Mouse (Mus musculus) E14TG2a.4 (cell line): Measurements from ENCODE around the gene Utrn.

Experiments used
- H3K27me3 ChIP-seq: 2 replicates; pipeline ENCODE4 v1.6.1; 2014; ENCODE audit warnings: low read length, control low read depth; ENCODE audit not compliant: insufficient read depth
- H3K36me3 ChIP-seq: 2 replicates; pipeline ENCODE4 v1.6.1; 2014; ENCODE audit warnings: low read length, control low read depth; ENCODE audit not compliant: insufficient read depth
- H3K4me1 ChIP-seq: replicated peaks from 2 replicates; pipeline ENCODE4 v1.6.1; 2014; ENCODE audit warnings: low read depth, low read length, control low read depth
- H3K4me3 ChIP-seq: replicated peaks from 2 replicates; pipeline ENCODE4 v1.5.1; 2014; ENCODE audit warnings: mild to moderate bottlenecking, low read length
- H3K9me3 ChIP-seq: 2 replicates; pipeline ENCODE4 v1.6.1; 2014; ENCODE audit warnings: low read length, control low read depth
- CTCF ChIP-seq: conservative IDR thresholded peaks from 2 replicates; pipeline ENCODE4 v1.5.1; 2014; ENCODE audit warnings: low read length
- NANOG ChIP-seq: IDR thresholded peaks from 2 replicates; pipeline ENCODE4 v1.6.1; 2014; ENCODE audit warnings: borderline replicate concordance, low read length, mixed read lengths
- POU5F1 ChIP-seq: IDR thresholded peaks from 2 replicates; pipeline ENCODE4 v1.6.1; 2014; ENCODE audit warnings: low read length, borderline replicate concordance

Utrn gene

GRCm38 (mm10) chr10:12878661-12879312 lies 9.6 kb upstream of the Utrn start:
- Histone ChIP-seq H3K4me3 (peak overlapping the region; percentile 17; the same call in 1 of the 2 replicates), H3K36me3 (no peaks in the 10 kb centered on the region), H3K9me3 (no peaks in the 10 kb centered on the region), H3K4me1 (peaks cover 46% of the 10 kb centered on the region), H3K27me3 (no peaks in the 10 kb centered on the region)
- TF ChIP-seq NANOG (no peak), POU5F1 (no peak), CTCF (no peak)

GRCm38 (mm10) chr10:12876426-12876825 lies 7.3 kb upstream of the Utrn start:
- Histone ChIP-seq H3K4me1 (peaks cover 27% of the 10 kb centered on the region), H3K4me3 (no peak overlapping the region), H3K9me3 (no peaks in the 10 kb centered on the region), H3K27me3 (peaks cover 2% of the 10 kb centered on the region; the same call in 1 of the 2 replicates), H3K36me3 (no peaks in the 10 kb centered on the region)
- TF ChIP-seq CTCF (no peak), NANOG (no peak), POU5F1 (no peak)

GRCm38 (mm10) chr10:12875410-12875809 lies 6.2 kb upstream of the Utrn start:
- Histone ChIP-seq H3K27me3 (peaks cover 5% of the 10 kb centered on the region; the same call in 1 of the 2 replicates), H3K4me1 (peaks cover 23% of the 10 kb centered on the region), H3K36me3 (no peaks in the 10 kb centered on the region), H3K4me3 (no peak overlapping the region), H3K9me3 (no peaks in the 10 kb centered on the region)
- TF ChIP-seq POU5F1, result no peak
- no peak for TF ChIP-seq NANOG
- no peak for TF ChIP-seq CTCF

- TF ChIP-seq POU5F1 (no peak), CTCF (no peak), NANOG (no peak)
- H3K4me3 ChIP-seq, result no peak overlapping the region
- no peaks in the 10 kb centered on the region for H3K9me3 ChIP-seq
- no peaks in the 10 kb centered on the region for H3K36me3 ChIP-seq
- peaks cover 17% of the 10 kb centered on the region for H3K4me1 ChIP-seq
- peaks cover 5% of the 10 kb centered on the region; the same call in 1 of the 2 replicates for H3K27me3 ChIP-seq
These were observed 5.6 kb upstream of the Utrn start for GRCm38 (mm10) chr10:12874577-12875277.

GRCm38 (mm10) chr10:12869846-12870245 lies 681 bp upstream of the Utrn start:
- no peaks in the 10 kb centered on the region for H3K9me3 ChIP-seq
- TF ChIP-seq POU5F1 (no peak), NANOG (no peak), CTCF (no peak)
- H3K36me3 ChIP-seq, result no peaks in the 10 kb centered on the region
- H3K4me1 ChIP-seq, result peaks cover 17% of the 10 kb centered on the region
- H3K27me3 ChIP-seq, result peaks cover 15% of the 10 kb centered on the region
- H3K4me3 ChIP-seq, result peak overlapping the region; percentile 93

GRCm38 (mm10) chr10:12868189-12869028 lies 756 bp downstream of the Utrn start:
- Histone ChIP-seq H3K27me3 (peaks cover 15% of the 10 kb centered on the region), H3K4me1 (peaks cover 16% of the 10 kb centered on the region), H3K4me3 (peak overlapping the region; percentile 93), H3K36me3 (no peaks in the 10 kb centered on the region), H3K9me3 (no peaks in the 10 kb centered on the region)
- TF ChIP-seq POU5F1, result no peak
- no peak for TF ChIP-seq CTCF
- TF ChIP-seq NANOG, result no peak

GRCm38 (mm10) chr10:12867733-12868188 lies 1.4 kb downstream of the Utrn start:
- H3K27me3 ChIP-seq, result peaks cover 15% of the 10 kb centered on the region
- peak overlapping the region; percentile 93 for H3K4me3 ChIP-seq
- H3K4me1 ChIP-seq, result peaks cover 16% of the 10 kb centered on the region
- TF ChIP-seq POU5F1, result no peak
- TF ChIP-seq CTCF, result no peak
- TF ChIP-seq NANOG, result no peak
- no peaks in the 10 kb centered on the region for H3K36me3 ChIP-seq
- H3K9me3 ChIP-seq, result no peaks in the 10 kb centered on the region

GRCm38 (mm10) chr10:12866971-12867732 lies 2.0 kb downstream of the Utrn start:
- H3K4me1 ChIP-seq, result peaks cover 16% of the 10 kb centered on the region
- TF ChIP-seq POU5F1 (no peak), NANOG (no peak), CTCF (no peak)
- peak overlapping the region; percentile 93 for H3K4me3 ChIP-seq
- no peaks in the 10 kb centered on the region for H3K36me3 ChIP-seq
- peaks cover 15% of the 10 kb centered on the region for H3K27me3 ChIP-seq
- no peaks in the 10 kb centered on the region for H3K9me3 ChIP-seq
